Mouse (Mus musculus): ENCODE measurements around the gene Tsc22d1.

DNA sequence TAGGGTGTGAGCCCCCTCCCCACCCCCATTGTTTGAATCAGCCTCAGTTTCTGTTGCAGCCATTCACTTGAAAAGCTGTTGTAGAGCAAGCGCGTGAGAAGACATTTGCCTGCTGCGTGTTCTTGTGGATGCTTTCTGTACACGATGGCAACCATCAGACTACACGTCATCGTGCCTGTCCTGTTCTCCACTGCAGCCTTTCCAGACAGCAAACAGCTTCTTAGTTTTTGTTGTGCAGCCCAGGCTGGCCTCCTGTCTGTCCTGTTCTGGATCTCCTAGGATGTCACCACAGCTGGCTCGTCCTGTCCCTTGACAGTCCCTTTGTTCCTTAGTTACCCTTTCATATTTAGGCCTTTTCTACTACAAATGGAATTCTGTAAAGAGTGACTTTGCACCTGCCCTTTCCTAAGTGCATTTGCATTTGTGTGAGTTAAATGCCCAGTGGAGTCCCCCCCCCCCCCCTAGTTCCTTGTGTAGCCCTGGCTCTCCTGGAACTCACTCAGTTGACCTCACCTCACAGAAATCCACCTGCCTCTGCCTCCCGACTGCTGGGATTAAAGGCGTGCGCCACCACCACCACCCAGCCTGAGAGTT is 46.5 kb downstream of the Tsc22d1 start:
- TF ChIP-seq MAX (IDR thresholded peaks at IDR 0.05; ENCODE audit: low read depth), result no peak
- no peak for TF ChIP-seq USF1 (IDR thresholded peaks at IDR 0.05; ENCODE audit: low read depth)
- TF ChIP-seq POLR2A (IDR thresholded peaks at IDR 0.05; ENCODE audit: insufficient read length, low read depth), result no peak

All from myocyte (in vitro differentiated cells).